Mouse (Mus musculus): Measurements from ENCODE around the gene Wwox.
"Not testable (repeated sequence)": the region's sequence is repeated elsewhere in the genome, so short reads cannot be mapped to it uniquely, and the experiment has no call there.

Wwox gene

GRCm38 (mm10) chr8:114801428-114802134 is 362.1 kb downstream of the Wwox start:
- DNase-seq (ENCODE audit: low spot score) = no peak

DNA sequence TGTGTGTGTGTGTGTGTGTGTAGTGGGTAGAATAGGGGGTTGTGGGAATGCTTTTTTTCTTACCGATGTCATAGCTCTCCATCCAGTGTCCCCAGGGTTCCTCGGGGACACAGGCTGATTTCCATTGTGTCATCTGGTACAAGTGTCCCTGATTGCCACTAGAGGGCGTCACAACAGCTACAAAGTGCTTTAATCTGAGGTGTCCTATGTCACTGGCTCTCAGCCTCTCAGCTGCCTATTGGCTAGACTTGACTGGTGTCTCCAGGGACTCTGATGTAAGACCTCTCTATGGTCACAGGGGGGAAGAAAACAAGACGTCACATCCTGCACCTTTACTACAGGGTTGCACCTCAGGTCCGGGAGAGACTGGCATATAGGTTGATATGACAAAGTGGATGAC is 363.7 kb downstream of the Wwox start:
- peak; percentile 61 for DNase-seq (ENCODE audit: low spot score)

DNA sequence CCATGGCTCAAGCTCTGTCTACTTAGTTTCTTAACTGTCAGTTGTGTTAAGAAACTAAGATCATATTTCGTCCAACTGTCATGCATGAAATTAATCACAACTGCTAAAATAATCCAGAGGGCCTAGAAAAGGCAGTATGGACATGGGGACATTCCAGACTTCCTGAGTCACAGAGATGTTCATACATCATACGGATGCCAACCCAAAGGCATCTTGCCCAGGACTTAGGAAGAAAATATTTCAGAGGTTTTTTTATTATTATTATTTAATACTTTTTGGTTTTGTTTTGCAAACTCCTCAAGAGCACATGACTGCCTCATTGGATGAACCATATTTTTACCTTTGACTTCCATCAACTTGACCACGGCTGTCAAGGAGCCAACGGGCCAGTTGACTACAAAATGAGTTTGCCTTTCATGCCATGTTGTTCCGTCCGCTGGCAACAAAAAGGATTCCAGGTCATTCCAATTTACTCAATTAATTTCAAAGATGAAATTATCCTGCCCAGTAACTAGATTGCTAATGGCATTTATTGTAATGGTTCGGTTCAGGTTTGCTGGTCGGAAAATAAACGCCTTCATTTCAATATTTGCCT is 367.5 kb downstream of the Wwox start:
- DNase-seq (ENCODE audit: low spot score) = no peak

DNA sequence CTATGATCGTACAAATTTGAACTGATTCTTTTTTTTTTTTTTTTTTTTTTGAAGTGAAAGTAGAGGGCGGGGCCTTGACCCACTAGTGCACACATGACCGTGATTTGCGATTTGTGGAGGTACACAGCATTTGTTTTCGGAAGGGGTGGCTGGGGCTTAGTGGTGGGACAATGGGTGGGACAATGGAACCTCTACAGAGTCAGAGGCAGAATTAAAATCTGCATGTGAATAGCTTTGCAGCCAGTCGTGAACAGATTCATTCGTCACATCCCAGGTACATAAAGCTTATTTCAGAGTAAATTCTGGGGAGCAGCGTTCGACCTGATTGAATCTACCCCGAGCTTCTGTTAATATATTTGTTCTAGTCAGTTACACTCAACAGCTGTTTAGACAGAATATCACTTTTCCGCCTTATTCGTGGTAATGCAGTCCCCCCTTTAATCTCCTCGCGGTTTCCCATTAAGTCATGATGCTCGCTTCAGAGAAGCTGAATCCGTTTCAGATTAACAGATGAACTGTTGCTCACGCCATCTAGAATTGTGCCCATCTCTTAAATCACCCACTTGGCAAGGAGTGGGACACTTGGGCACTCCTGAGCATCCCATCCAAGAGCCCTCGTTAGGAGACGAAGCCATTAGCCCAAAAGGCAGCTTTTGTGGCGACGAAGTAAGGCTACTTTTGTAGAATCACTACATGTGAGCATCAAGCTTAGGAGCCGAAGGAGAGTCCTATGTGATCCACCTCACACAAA is 368.4 kb downstream of the Wwox start:
- DNase-seq (ENCODE audit: low spot score) = peak; percentile 16

- no peak for DNase-seq (ENCODE audit: low spot score)
Observed at GRCm38 (mm10) chr8:114810470-114810869, 371.0 kb downstream of the Wwox start.

GRCm38 (mm10) chr8:114813830-114814229 is 374.4 kb downstream of the Wwox start:
- no peak for DNase-seq (ENCODE audit: low spot score)

DNA sequence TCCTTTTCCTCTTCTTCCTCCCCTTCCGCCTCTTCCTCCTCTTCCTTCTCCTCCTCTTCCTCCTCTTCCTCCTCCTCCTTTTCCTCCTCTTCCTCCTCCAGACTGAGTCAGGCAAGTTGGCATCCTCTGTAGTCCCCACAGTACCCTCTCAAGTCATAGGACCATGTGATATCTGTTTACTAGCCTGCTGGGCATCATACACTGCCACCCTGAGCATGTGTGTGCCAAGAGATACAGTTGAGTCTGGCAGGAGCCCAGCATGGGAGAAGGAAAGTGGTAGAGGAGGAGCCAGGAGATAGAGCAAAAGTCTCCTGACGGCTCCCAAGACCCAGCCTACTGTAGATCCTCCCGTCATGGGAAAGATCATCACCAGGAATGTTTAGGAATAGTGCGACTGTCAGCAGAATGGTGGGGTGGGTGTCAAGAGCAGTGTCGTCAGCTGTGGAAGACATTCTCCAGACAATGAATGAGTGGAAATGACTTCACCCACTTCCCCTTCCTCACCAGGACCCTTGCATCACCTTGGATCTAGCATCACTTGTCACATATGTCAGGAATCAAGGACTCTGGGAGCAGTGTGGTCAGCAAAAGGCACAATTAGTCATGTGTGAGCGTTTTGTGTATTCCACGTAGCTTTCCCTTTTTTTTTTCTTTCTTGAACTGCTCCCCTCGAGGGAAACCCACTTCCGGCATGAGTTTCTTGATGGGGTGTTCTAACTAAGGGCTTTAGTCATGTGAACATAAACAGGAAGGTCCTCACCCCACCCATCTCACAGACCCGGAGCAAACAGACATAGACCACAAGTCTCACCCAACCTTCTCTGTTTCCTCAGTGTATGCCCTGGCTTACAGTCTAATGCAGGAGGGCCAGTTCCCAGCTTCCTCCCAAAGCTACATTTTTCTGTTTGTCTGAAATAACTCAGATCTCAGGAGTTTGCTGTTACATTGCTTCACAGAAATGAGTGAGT is 375.6 kb downstream of the Wwox start:
- no peak for DNase-seq (ENCODE audit: low spot score)

DNA sequence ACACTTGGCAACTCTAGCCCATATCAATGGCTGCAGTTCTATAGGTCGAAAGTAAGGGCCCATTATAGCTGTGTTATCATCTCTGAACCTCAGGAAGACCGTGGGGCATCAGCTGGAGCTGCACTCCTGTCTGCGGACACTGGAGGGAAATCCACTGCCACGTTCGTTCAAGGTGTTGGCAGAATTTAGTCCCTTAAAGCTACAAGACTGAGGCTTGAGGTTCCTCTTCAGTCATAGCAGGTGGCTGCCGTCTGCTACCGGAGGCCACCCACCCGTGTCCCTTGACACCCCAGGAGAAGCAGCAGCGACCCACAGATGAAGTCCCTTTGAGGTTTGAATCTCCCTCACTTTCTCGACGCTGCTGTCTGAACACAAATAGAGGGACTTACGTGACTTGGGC is 376.9 kb downstream of the Wwox start:
- peak; percentile 18 for DNase-seq (ENCODE audit: low spot score)

DNA sequence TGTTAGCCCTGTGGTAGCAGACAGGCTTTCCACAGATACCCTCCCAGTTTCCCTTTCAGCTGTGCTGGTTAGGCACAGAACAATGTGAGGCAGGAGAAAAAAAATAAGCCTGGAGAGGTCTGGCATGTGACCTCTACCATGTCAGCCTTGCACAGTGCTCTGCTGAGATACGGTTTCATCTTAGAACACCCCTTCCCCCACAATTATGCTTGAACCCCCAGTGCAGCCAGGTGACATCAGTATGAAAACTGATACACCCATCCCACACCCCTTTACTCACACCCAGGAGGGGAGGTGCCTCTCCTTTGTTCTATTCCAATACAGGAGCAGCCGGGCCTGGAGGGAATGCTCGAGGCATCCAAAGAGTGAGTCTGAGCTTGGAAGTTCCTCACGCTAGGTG is 377.5 kb downstream of the Wwox start:
- peak; percentile 16 for DNase-seq (ENCODE audit: low spot score)

- no peak for DNase-seq (ENCODE audit: low spot score)
Observed at GRCm38 (mm10) chr8:114821543-114821942, 382.1 kb downstream of the Wwox start.

GRCm38 (mm10) chr8:114825460-114825859 is 386.0 kb downstream of the Wwox start:
- no peak for DNase-seq (ENCODE audit: low spot score)

DNA sequence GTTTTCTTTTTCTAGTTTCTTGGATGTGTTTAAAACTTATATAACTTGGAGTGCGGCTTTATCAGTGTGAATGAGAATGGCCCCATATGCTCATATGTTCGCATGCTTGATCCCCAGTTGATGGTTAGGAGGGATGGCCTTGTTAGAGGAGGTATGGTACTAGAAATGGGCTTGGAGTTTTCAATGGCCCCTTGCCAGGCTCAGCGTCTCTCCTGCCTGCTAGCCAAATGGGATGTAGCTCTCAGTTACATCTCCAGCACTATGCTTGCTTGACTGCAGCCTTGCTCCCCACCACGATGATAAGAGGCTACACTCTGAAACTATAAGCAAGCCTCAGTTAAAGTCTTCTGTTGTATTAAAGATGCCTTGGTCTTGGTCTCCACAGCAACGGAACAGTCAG is 387.5 kb downstream of the Wwox start:
- DNase-seq (ENCODE audit: low spot score) = no peak

- not testable (repeated sequence) for DNase-seq (ENCODE audit: low spot score)
Observed at GRCm38 (mm10) chr8:114827810-114828209, 388.4 kb downstream of the Wwox start.

- no peak for DNase-seq (ENCODE audit: low spot score)
Observed at GRCm38 (mm10) chr8:114831595-114831994, 392.1 kb downstream of the Wwox start.

DNA sequence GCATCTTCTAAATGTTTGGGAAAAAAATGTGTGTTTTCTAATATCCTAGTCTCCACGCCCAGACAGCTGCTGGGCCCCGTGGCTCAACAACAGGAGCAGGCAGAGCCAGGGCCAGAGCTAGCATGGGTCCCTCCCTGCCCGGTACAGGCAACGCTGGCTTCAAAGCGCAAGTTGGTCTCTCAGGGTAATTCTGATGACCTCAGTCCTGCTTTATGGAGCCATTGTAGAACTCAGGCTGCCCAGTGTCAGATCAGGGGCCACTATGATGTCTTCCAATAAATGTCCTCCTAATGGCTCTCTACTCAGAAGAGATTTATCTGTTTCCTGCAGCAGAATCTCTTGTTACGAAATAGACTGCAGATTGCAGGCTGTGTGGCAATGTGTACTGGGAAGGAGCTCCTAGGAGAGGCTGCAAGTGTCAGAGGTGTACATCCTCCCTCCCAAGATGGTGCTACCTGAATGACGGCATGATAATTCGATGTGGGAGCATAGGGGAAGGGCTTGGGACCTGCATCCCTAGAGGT is 392.9 kb downstream of the Wwox start:
- no peak for DNase-seq (ENCODE audit: low spot score)

DNA sequence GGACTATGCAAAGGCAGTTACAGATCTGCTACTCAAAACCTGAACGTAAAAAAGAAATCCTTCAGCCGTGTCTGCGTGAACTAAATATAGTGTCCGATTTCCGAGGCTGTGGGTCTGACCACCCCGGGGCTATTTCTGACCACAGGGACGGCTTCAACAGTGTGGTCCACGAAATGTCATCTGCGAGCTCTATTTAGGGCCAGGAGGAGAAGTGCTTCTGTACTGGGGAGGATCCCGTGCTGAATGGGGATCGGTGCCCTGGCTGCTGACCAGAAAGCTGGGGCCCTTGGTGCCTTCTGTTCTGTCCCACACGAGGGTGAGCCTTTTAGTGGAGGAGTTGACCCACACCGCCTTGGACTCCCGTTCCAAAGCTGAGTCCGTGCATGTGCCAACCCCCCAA is 395.3 kb downstream of the Wwox start:
- DNase-seq (ENCODE audit: low spot score) = no peak

DNA sequence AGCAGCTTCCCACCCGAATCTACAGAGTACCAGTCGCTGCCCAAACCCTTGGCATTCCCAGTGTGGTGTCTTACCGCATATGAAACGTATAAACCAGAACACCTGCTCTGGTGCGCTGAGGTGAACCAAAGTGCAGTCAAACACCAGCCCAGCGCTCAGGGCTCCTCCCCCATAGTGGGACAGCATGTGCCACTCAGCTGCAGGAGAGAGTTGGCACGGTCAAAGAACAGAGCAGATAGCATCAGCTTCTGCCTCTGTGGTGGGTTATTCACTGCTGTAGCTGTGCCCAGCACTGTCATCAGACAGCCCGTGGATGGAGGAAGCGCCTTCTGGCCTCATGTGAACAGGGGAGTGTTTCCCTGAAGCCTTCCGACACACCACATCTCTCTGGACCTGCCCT is 400.5 kb downstream of the Wwox start:
- no peak for DNase-seq (ENCODE audit: low spot score)

GRCm38 (mm10) chr8:114847666-114848065 is 408.2 kb downstream of the Wwox start:
- no peak for DNase-seq (ENCODE audit: low spot score)

GRCm38 (mm10) chr8:114849461-114849860 is 410.0 kb downstream of the Wwox start:
- no peak for DNase-seq (ENCODE audit: low spot score)

DNA sequence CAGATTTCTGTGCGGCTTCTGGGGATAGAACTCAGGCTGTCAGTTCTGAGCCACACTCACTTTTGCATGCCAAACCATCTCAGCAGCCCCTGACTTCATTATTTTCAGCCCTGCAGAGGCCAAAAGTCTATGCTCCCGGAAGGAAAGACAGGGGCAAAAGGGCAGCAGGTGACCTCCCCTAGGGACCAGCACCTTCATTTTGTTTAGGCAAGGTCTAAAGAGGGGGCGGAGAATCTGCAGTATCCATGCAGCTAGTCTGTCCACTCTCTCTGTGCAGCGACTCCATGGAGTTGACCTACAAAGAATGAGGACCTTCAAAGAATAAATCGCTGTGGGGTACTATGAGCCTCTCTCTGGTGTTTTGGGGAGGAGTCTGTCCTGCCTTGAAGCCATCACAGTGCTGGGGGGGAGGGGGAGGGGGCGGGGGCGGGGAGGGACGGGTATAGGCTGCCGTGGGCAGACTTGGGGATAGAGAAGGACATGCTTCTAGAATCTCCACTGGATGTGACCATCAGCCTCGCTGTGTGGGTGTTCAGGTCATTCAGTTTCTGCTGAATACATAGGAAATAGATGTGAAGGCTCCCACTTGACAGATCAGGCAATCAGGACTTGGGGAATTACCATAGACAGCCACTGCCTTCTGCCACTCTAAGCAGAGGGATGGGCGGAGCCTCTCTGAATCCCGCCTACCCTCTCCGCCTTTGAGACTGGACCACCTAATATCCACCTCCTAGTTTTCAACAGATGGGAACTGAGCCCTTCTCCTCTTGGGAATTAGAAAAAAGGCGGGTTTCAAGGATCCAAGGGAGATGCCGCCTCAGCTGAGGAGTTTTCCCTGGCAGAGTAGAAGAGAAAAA is 410.8 kb downstream of the Wwox start:
- peak; percentile 64 for DNase-seq (ENCODE audit: low spot score)

DNA sequence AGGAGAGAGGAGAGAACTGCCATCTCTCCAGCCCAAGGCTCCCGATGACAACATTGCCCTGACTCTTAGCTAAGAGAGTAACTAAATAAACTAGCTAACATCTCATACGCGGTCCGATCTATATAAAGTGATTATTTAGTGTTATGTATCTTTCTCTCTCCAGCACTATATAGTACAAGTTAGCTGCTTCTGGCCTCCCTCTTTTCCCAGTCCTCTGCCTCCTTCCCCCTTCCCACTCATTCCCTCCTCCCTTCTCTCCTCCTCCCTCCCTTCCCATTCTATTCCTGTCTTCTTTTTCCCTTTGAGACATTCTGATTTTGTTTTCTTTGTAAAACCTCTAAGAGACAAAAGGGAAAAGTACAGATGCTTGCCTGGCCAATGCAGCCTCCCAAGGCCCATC is 414.3 kb downstream of the Wwox start:
- no peak for DNase-seq (ENCODE audit: low spot score)

All from retina, embryonic 14.5 days (tissue).